Mouse (Mus musculus) lung, postnatal 0 days (tissue): ENCODE data around the gene Casq1. TPM values are rescaled to one million over a fixed set of nuclear protein-coding genes. Genes with fewer than 3 reads are reported as not detected.

Experiments
- ATAC-seq: fragments of 200-750 bp; cut with Nextera tagmentation; 2 replicates; pipeline ENCODE4 v1.8.0; 2017; ENCODE audit warnings: moderate library complexity
- DNase-seq: peaks from one replicate; pipeline ENCODE4 v3.0.0-alpha.2; 2016; ENCODE audit warnings: low spot score
- H3K27ac ChIP-seq: fragments of 300-500 bp; sonication (generic); 2 replicates; pipeline ENCODE4 v1.5.1; 2014; ENCODE audit warnings: antibody characterized with exemption, mild to moderate bottlenecking, low read length, mixed read lengths
- H3K27me3 ChIP-seq: fragments of 300-500 bp; sonication (generic); replicated peaks from 2 replicates; pipeline ENCODE4 v1.6.1; 2014; ENCODE audit warnings: low read length, mixed read lengths; ENCODE audit not compliant: insufficient read depth
- H3K36me3 ChIP-seq: fragments of 300-500 bp; sonication (generic); 2 replicates; pipeline ENCODE4 v1.6.1; 2014; ENCODE audit warnings: low read length, mixed read lengths; ENCODE audit not compliant: insufficient read depth
- H3K4me1 ChIP-seq: fragments of 300-500 bp; sonication (generic); 2 replicates; pipeline ENCODE4 v1.6.1; 2014; ENCODE audit warnings: antibody characterized with exemption, low read depth, low read length, mixed read lengths; ENCODE audit not compliant: insufficient read depth
- H3K4me2 ChIP-seq: fragments of 300-500 bp; sonication (generic); replicated peaks from 2 replicates; pipeline ENCODE4 v1.6.1; 2014; ENCODE audit warnings: low read depth, mild to moderate bottlenecking, low read length, moderate library complexity, mixed read lengths
- H3K4me3 ChIP-seq: fragments of 300-500 bp; sonication (generic); 2 replicates; pipeline ENCODE4 v1.5.1; 2014; ENCODE audit warnings: low read depth, low read length
- H3K9ac ChIP-seq: fragments of 300-500 bp; sonication (generic); replicated peaks from 2 replicates; pipeline ENCODE4 v1.6.1; 2014; ENCODE audit warnings: low read depth, mild to moderate bottlenecking
- H3K9me3 ChIP-seq: fragments of 300-500 bp; sonication (generic); 2 replicates; pipeline ENCODE4 v1.6.1; 2016; ENCODE audit warnings: low read length, mixed read lengths
- CTCF ChIP-seq: IDR thresholded peaks from 2 replicates; pipeline ENCODE4 v1.5.1; 2016; ENCODE audit warnings: antibody characterized with exemption, mild to moderate bottlenecking
- EP300 ChIP-seq: IDR thresholded peaks from 2 replicates; pipeline ENCODE4 v1.6.1; 2016; ENCODE audit warnings: antibody characterized with exemption, mild to moderate bottlenecking, control low read depth
- WGBS: fragments of 180-500 bp; shearing (Covaris S2); extraction: QIAGEN DNeasy Blood & Tissue Kit; methylation state at CpG from one replicate; pipeline ENCODE4 v1.1.7; 2014; 5-methylcytosine and 5-hydroxymethylcytosine counted together
- polyA plus RNA-seq: library from polyadenylated mRNA; unstranded; fragments of >200 nt; fragmentation: Nextera tagmentation; extraction: Ambion mirVana; gene quantifications from 2 replicates; pipeline ENCODE4 v1.2.1, GENCODE M21; 2015

Gene Casq1
- polyA plus RNA-seq, 1 experiment from 2014 or later: 2.5 TPM

- WGBS: 80% methylated on average over 7 of the region's 7 CpGs
- H3K9me3 ChIP-seq: no peaks in the 10 kb centered on the region
- no peak overlapping the region for H3K27ac ChIP-seq
- no peak overlapping the region for H3K9ac ChIP-seq
- ATAC-seq: no peak
- no peak for DNase-seq
- no peak overlapping the region for H3K4me2 ChIP-seq
- H3K4me1 ChIP-seq: no peaks in the 10 kb centered on the region
- H3K36me3 ChIP-seq: peaks cover 28% of the 10 kb centered on the region
- no peak overlapping the region for H3K4me3 ChIP-seq
- no peak for TF ChIP-seq CTCF
- no peak for TF ChIP-seq EP300
- H3K27me3 ChIP-seq: no peaks in the 10 kb centered on the region
These were observed 41.9 kb downstream of the Casq1 start for GRCm38 (mm10) chr1:172177791-172178190.

DNA sequence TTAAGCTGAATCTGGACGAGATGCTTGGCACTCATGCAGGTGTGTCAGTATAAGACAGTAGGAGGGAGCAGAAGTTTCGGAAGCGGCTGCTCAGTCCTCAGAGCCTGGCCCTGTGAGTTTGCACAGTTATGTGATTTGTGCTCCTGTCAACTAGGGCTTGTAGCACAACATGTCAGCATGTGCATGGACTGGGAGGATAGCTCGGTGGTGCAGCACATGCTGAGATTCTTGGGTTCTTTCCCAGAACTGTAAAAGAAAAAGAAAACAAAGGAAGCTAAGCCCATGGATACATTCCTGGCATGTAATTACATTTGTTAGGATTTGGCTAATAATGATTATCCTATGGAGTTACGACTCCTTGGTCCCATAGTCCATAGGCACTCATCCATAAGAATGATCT lies 46.5 kb downstream of the Casq1 start:
- peaks cover 44% of the 10 kb centered on the region for H3K36me3 ChIP-seq
- DNase-seq (no peak), ATAC-seq (no peak)
- H3K4me1 ChIP-seq: no peaks in the 10 kb centered on the region
- no peaks in the 10 kb centered on the region for H3K27me3 ChIP-seq
- no peak overlapping the region for H3K4me2 ChIP-seq
- WGBS: 71% methylated on average over 5 of the region's 5 CpGs
- H3K9ac ChIP-seq: no peak overlapping the region
- H3K9me3 ChIP-seq: no peaks in the 10 kb centered on the region
- TF ChIP-seq CTCF (no peak), EP300 (no peak)
- no peak overlapping the region for H3K4me3 ChIP-seq
- no peak overlapping the region for H3K27ac ChIP-seq

GRCm38 (mm10) chr1:172172381-172172780 lies 47.3 kb downstream of the Casq1 start:
- Histone ChIP-seq H3K27me3 (no peaks in the 10 kb centered on the region), H3K4me1 (no peaks in the 10 kb centered on the region), H3K4me2 (no peak overlapping the region), H3K27ac (no peak overlapping the region), H3K4me3 (no peak overlapping the region), H3K9ac (no peak overlapping the region), H3K9me3 (no peaks in the 10 kb centered on the region), H3K36me3 (peaks cover 49% of the 10 kb centered on the region)
- DNase-seq (no peak), ATAC-seq (no peak)
- TF ChIP-seq EP300 (no peak), CTCF (no peak)
- 96% methylated on average over 21 of the region's 21 CpGs for WGBS

GRCm38 (mm10) chr1:172169809-172170208 lies 49.9 kb downstream of the Casq1 start:
- Histone ChIP-seq H3K36me3 (peaks cover 62% of the 10 kb centered on the region), H3K4me3 (no peak overlapping the region), H3K4me1 (no peaks in the 10 kb centered on the region), H3K27ac (no peak overlapping the region), H3K9me3 (no peaks in the 10 kb centered on the region), H3K4me2 (no peak overlapping the region), H3K27me3 (no peaks in the 10 kb centered on the region), H3K9ac (no peak overlapping the region)
- no peak for TF ChIP-seq EP300
- WGBS: 94% methylated on average over 5 of the region's 5 CpGs
- no peak for DNase-seq
- no peak for ATAC-seq

GRCm38 (mm10) chr1:172167911-172168310 lies 51.8 kb downstream of the Casq1 start:
- no peak for TF ChIP-seq EP300
- TF ChIP-seq CTCF: no peak
- DNase-seq (no peak), ATAC-seq (no peak)
- Histone ChIP-seq H3K4me2 (no peak overlapping the region), H3K9me3 (no peaks in the 10 kb centered on the region), H3K27ac (no peak overlapping the region), H3K4me1 (no peaks in the 10 kb centered on the region), H3K4me3 (no peak overlapping the region), H3K36me3 (peaks cover 46% of the 10 kb centered on the region), H3K27me3 (no peaks in the 10 kb centered on the region), H3K9ac (no peak overlapping the region)
- WGBS: 82% methylated on average over 5 of the region's 5 CpGs

DNA sequence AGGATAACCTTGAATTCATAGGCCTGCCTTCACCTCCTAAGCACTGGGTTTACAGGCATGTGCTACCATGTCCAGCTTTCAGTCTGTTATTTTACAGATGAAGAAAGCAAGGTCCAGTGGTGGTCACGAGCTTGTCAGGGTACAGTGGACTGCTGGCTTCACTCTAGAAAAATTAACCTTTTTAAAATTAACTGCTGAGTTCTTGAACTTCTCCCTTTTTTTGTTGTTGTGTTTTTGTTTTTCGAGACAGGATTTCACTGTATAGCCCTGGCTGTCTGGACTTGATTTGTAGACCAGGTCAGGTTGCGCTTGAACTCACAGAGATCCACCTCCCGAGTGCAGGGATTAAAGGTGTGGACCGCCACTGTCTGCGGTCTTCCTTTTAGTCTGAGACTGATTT lies 56.7 kb downstream of the Casq1 start:
- peaks cover 19% of the 10 kb centered on the region for H3K36me3 ChIP-seq
- no peaks in the 10 kb centered on the region for H3K9me3 ChIP-seq
- ATAC-seq (no peak), DNase-seq (no peak)
- WGBS: 90% methylated on average over 6 of the region's 6 CpGs
- H3K27me3 ChIP-seq: no peaks in the 10 kb centered on the region
- H3K4me1 ChIP-seq: no peaks in the 10 kb centered on the region
- H3K9ac ChIP-seq: no peak overlapping the region
- TF ChIP-seq CTCF (no peak), EP300 (no peak)
- H3K4me3 ChIP-seq: no peak overlapping the region
- no peak overlapping the region for H3K27ac ChIP-seq
- no peak overlapping the region for H3K4me2 ChIP-seq

DNA sequence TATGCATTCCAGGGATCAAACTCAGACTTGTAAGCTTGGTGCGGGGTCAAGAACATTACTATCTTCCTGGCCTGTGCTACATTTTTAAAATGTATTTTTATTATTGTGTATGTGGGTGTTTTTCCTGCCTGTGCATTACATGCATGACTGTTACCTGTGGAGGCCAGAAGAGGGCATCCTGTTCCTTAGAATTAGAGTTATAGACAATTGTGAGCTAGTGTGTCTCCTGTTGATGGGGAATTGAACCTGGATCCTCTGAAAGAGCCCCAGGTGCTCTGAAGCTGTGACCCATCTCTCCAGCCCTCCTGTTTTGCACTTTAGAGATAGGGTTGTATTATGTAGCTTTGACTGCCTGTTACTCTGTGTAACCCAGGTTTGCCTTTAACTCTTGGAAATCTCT lies 57.7 kb downstream of the Casq1 start:
- TF ChIP-seq CTCF: peak; percentile 70
- no peak for TF ChIP-seq EP300
- Histone ChIP-seq H3K27me3 (no peaks in the 10 kb centered on the region), H3K9me3 (no peaks in the 10 kb centered on the region), H3K4me3 (no peak overlapping the region), H3K27ac (no peak overlapping the region), H3K4me2 (no peak overlapping the region), H3K9ac (no peak overlapping the region), H3K36me3 (peaks cover 10% of the 10 kb centered on the region), H3K4me1 (no peaks in the 10 kb centered on the region)
- ATAC-seq: no peak; the same call in 1 of the 2 replicates
- WGBS: 79% methylated on average over 1 of the region's 1 CpGs
- DNase-seq: peak; percentile 57
